ENCODE assay signal across 8 mouse cellular contexts in genomic region chrX:75873253-75873652, GRCm38 (mm10). TPM values are rescaled to one million over a fixed set of nuclear protein-coding genes. Genes with fewer than 3 reads are reported as not detected.
A peak's percentile ranks its signal among the peaks of the same experiment; 100 is the strongest.
DNase-seq lines count a peak whose midpoint lies in the region; ATAC-seq lines count a peak whose summit lies in the region.

No protein-coding gene starts in this region.

- peak overlapping the region; percentile 55 for H3K4me2 ChIP-seq in lung, embryonic 16.5 days (ENCODE audit: low read depth, low read length)
- peak overlapping the region; percentile 51 for H3K4me2 ChIP-seq in stomach, embryonic 16.5 days (ENCODE audit: low read depth, low read length)

- no peaks in the 10 kb centered on the region for H3K4me1 ChIP-seq in lung, embryonic 16.5 days (replicated peaks; ENCODE audit: control insufficient read depth, insufficient read depth, low read length)
- H3K4me1 ChIP-seq in limb, embryonic 10.5 days, result no peaks in the 10 kb centered on the region
- no peaks in the 10 kb centered on the region for H3K4me1 ChIP-seq in stomach, embryonic 16.5 days (ENCODE audit: control insufficient read depth, insufficient read depth, low read length)

- peak overlapping the region; percentile 74 for H3K9ac ChIP-seq in lung, embryonic 16.5 days (ENCODE audit: low read length)
- no peak overlapping the region for H3K9ac ChIP-seq in stomach, embryonic 16.5 days (ENCODE audit: low read length)

- peak; percentile 9 for DNase-seq in adrenal gland, postnatal 10 days
- DNase-seq in adrenal gland, postnatal 25 days, result no peak
- no peak for DNase-seq in lung, postnatal 10 days
- DNase-seq in limb, embryonic 10.5 days (ENCODE audit: low spot score), result no peak
- no peak for DNase-seq in spleen, postnatal 14 days (ENCODE audit: low spot score in 2 of 2)
- DNase-seq in cerebellum, adult 18-20 months, result no peak

- peak overlapping the region; percentile 74; the same call in 1 of the 2 replicates for H3K27ac ChIP-seq in lung, embryonic 16.5 days (ENCODE audit: low read length)
- H3K27ac ChIP-seq in limb, embryonic 10.5 days, result no peak overlapping the region
- H3K27ac ChIP-seq in stomach, embryonic 16.5 days (ENCODE audit: low read length), result no peak overlapping the region

- no peaks in the 10 kb centered on the region for H3K9me3 ChIP-seq in lung, embryonic 16.5 days (ENCODE audit: control insufficient read depth, low read length)
- no peaks in the 10 kb centered on the region for H3K9me3 ChIP-seq in limb, embryonic 10.5 days (replicated peaks)
- H3K9me3 ChIP-seq in stomach, embryonic 16.5 days (replicated peaks; ENCODE audit: control insufficient read depth, low read length), result no peaks in the 10 kb centered on the region

- peak overlapping the region; percentile 59 for H3K4me3 ChIP-seq in lung, embryonic 16.5 days (ENCODE audit: low read length)
- peak overlapping the region; percentile 55 for H3K4me3 ChIP-seq in limb, embryonic 10.5 days
- H3K4me3 ChIP-seq in stomach, embryonic 16.5 days (replicated peaks; ENCODE audit: low read length), result peak overlapping the region; percentile 58

- H3K36me3 ChIP-seq in lung, embryonic 16.5 days (ENCODE audit: control insufficient read depth, insufficient read depth, low read length), result no peaks in the 10 kb centered on the region
- no peaks in the 10 kb centered on the region for H3K36me3 ChIP-seq in limb, embryonic 10.5 days
- no peaks in the 10 kb centered on the region for H3K36me3 ChIP-seq in stomach, embryonic 16.5 days (ENCODE audit: control insufficient read depth, insufficient read depth, low read length)

- no peaks in the 10 kb centered on the region for H3K27me3 ChIP-seq in lung, embryonic 16.5 days (ENCODE audit: control insufficient read depth, insufficient read depth, low read depth, low read length)
- H3K27me3 ChIP-seq in limb, embryonic 10.5 days (ENCODE audit: low read depth, poor library complexity, severe bottlenecking), result peaks cover 30% of the 10 kb centered on the region
- no peaks in the 10 kb centered on the region for H3K27me3 ChIP-seq in stomach, embryonic 16.5 days (ENCODE audit: control insufficient read depth, insufficient read depth, low read length)

- 47% methylated on average over 4 of the region's 4 CpGs for WGBS in lung, embryonic 16.5 days
- 32% methylated on average over 4 of the region's 4 CpGs for WGBS in limb, embryonic 10.5 days
- WGBS in stomach, embryonic 16.5 days, result 59% methylated on average over 4 of the region's 4 CpGs

- ATAC-seq in lung, embryonic 16.5 days (ENCODE audit: low read depth), result no peak
- ATAC-seq in stomach, embryonic 16.5 days (ENCODE audit: insufficient read depth, low FRiP score), result no peak

RNA-seq across cellular contexts. Expression of gene Pls3, which starts 1.7 kb away (rescaled TPM):
- total RNA-seq in adrenal gland, postnatal 10 days (2021), result 10 to 100 TPM; 56.4 to 61.6 TPM
- 64.5 and 65.4 TPM in 2 replicates for total RNA-seq in adrenal gland, postnatal 25 days (2021)
- 183 and 190 TPM in 2 replicates for polyA plus RNA-seq in lung, embryonic 16.5 days (2015; fragmentation: Nextera tagmentation; extraction: Ambion mirVana)
- polyA plus RNA-seq in limb, embryonic 10.5 days (2016; fragmentation: Nextera tagmentation; extraction: Ambion mirVana), result 54.3 and 67.7 TPM in 2 replicates
- polyA plus RNA-seq in stomach, embryonic 16.5 days (2015; fragmentation: Nextera tagmentation; extraction: Ambion mirVana), result 107 and 116 TPM in 2 replicates
